Mouse (Mus musculus) central nervous system, embryonic 18 days (tissue): ENCODE results near the gene Rasgef1c. TPM values are rescaled to one million over a fixed set of nuclear protein-coding genes. Genes with fewer than 3 reads are reported as not detected.

Source experiments
- polyA plus RNA-seq: library from polyadenylated mRNA; depleted of rRNA; stranded (reverse); fragments of >200 nt; gene quantifications from 2 replicates; pipeline ENCODE4 v1.2.3, GENCODE M21; 2012; rRNA removed

The Rasgef1c gene
- polyA plus RNA-seq, result 22.7 and 24.6 TPM in 2 replicates

DNA sequence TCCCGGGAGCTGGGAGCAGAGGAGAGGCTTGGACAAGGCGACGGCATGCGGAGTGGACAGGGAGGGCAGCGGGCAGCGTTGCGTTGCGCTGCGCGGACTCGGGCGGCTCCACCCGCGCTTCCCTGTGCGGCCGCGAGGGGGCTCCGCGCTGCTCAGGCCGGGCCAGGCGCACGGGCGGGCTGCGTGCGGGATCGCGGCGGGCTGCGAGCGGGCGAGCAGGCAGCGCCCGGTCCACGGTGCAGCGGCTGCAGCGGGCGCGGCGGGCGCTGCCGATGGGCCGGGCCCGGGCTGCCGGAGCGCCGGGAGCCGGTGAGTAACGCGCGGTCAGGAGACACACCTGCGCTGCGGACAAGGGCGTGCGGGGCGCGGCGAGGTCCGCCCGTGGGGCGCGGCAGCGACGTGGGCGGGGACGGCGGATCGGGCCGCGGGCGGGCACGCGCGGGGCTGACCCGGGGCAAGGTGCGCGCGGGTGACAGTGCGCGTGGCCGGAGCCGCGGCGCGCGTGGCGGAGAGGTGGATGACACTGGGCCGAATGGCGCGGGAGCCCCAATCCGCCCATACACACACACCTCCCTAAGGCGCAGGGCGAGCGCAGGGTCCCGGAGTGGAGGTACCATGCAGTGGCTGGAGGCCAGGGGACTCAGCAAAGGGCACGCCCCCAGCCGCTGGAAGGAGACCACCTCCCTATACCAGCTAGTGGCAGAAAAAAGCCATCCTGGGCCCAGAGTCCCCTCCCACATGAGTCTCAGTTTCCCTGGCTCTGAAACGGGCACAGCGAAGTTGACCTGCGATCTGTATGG is at the start of gene Rasgef1c:
TSS of gene Rasgef1c (plus strand) at position 177 of the 800 bp plus-strand sequence.

DNA sequence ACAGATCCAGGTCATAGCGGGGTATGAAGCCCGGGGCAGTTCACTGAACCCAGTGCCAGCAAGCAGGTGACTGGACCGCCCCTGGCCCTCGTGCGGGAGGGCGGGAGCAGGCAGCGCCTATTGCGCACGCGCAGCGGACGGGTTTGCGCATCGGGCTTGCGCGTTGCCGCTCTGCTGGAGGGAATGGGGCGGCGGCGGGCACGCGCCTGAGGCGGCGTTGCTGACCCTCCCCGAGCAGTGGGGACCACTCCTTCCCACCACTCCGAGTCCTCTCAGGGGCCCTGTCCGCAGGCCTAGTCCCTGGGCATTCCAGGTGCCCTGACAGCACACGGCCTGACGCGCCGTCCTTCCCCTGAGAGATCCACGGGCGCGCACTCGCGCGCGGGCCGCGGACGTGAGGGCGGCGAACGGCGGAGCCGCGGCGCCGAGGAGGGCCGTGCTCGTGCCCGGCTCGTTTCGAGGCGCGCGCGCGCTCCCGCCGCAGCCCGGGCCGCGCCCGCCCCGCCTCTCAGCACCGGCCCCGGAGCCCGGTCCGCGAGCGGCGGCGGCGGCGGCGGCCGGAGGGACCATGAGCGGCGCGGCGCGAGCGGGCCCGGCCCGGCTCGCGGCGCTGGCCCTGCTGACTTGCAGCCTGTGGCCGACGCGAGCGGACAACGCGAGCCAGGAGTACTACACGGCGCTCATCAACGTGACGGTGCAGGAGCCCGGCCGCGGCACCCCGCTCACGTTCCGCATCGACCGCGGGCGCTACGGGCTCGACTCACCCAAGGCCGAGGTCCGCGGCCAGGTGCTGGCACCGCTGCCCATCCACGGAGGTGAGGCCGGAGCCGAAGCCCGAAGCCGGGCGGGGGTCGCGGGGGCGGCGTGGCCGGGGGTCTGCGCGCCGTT is 123.4 kb downstream of the Rasgef1c start, which contains the start of gene Rnf130:
TSS of gene Rnf130 (plus strand) at position 514 of the 888 bp plus-strand sequence.

Other genes with a start within 250 kb of the Rasgef1c start
- 0.36 and 0.39 TPM in 2 replicates for gene Scgb3a1, start 238.2 kb upstream of the Rasgef1c start, polyA plus RNA-seq
- 58.2 and 60.1 TPM in 2 replicates for gene Cnot6, start 189.1 kb upstream of the Rasgef1c start, polyA plus RNA-seq
- gene Gfpt2, start 107.7 kb upstream of the Rasgef1c start, polyA plus RNA-seq, result 10.2 and 15.8 TPM in 2 replicates
- gene Mapk9, start 55.1 kb upstream of the Rasgef1c start, polyA plus RNA-seq, result 97.9 and 101 TPM in 2 replicates
- 47.1 and 48.5 TPM in 2 replicates for gene Rnf130, start 123.5 kb downstream of the Rasgef1c start, polyA plus RNA-seq
- 40.6 and 41.1 TPM in 2 replicates for gene Tbc1d9b, start 229.6 kb downstream of the Rasgef1c start, polyA plus RNA-seq